Mouse (Mus musculus) stomach, postnatal 0 days (tissue): Measurements from ENCODE around the gene Clca4a. TPM values are rescaled to one million over a fixed set of nuclear protein-coding genes. Genes with fewer than 3 reads are reported as not detected.
A peak's percentile ranks its signal among the peaks of the same experiment; 100 is the strongest.

ENCODE experiments used
- ATAC-seq: fragments of 200-750 bp; cut with Nextera tagmentation; 2 replicates; pipeline ENCODE4 v1.8.0; 2017; ENCODE audit not compliant: low FRiP score, low TSS enrichment
- DNase-seq: peaks from one replicate; pipeline ENCODE4 v3.0.0-alpha.2; 2016; ENCODE audit warnings: low spot score
- H3K27ac ChIP-seq: fragments of 300-500 bp; sonication (generic); replicated peaks from 2 replicates; pipeline ENCODE4 v1.5.1; 2014; ENCODE audit warnings: mild to moderate bottlenecking, control low read depth
- H3K27me3 ChIP-seq: fragments of 300-500 bp; sonication (generic); 2 replicates; pipeline ENCODE4 v1.6.1; 2014; ENCODE audit warnings: low read length; ENCODE audit not compliant: control insufficient read depth, insufficient read depth
- H3K36me3 ChIP-seq: fragments of 300-500 bp; sonication (generic); 2 replicates; pipeline ENCODE4 v1.6.1; 2014; ENCODE audit warnings: low read length, mixed read lengths; ENCODE audit not compliant: control insufficient read depth, insufficient read depth
- H3K4me1 ChIP-seq: fragments of 300-500 bp; sonication (generic); replicated peaks from 2 replicates; pipeline ENCODE4 v1.6.1; 2014; ENCODE audit warnings: antibody characterized with exemption; ENCODE audit not compliant: control insufficient read depth, insufficient read depth
- H3K4me2 ChIP-seq: fragments of 300-500 bp; sonication (generic); replicated peaks from 2 replicates; pipeline ENCODE4 v1.6.1; 2014; ENCODE audit warnings: low read depth, mild to moderate bottlenecking, control low read depth, moderate library complexity
- H3K4me3 ChIP-seq: fragments of 300-500 bp; sonication (generic); 2 replicates; pipeline ENCODE4 v1.5.1; 2014; ENCODE audit warnings: low read depth, low read length, control low read depth
- H3K9ac ChIP-seq: fragments of 300-500 bp; sonication (generic); 2 replicates; pipeline ENCODE4 v1.6.1; 2014; ENCODE audit warnings: mild to moderate bottlenecking, low read length, control low read depth, mixed read lengths
- H3K9me3 ChIP-seq: fragments of 300-500 bp; sonication (generic); 2 replicates; pipeline ENCODE4 v1.6.1; 2016; ENCODE audit warnings: low read length; ENCODE audit not compliant: control insufficient read depth
- CTCF ChIP-seq: IDR thresholded peaks from 2 replicates; pipeline ENCODE4 v1.5.1; 2016; ENCODE audit warnings: antibody characterized with exemption, low read depth, mild to moderate bottlenecking, moderate library complexity
- EP300 ChIP-seq: optimal IDR thresholded peaks from 2 replicates; pipeline ENCODE3; 2016; ENCODE audit warnings: antibody characterized with exemption
- WGBS: fragments of 180-500 bp; shearing (Covaris S2); extraction: QIAGEN DNeasy Blood & Tissue Kit; methylation state at CpG from one replicate; pipeline ENCODE4 v1.1.7; 2014; 5-methylcytosine and 5-hydroxymethylcytosine counted together
- polyA plus RNA-seq: library from polyadenylated mRNA; unstranded; fragments of >200 nt; fragmentation: Nextera tagmentation; extraction: Ambion mirVana; gene quantifications from 2 replicates; pipeline ENCODE4 v1.2.1, GENCODE M21; 2015

The Clca4a gene
- polyA plus RNA-seq = 0.06 and 0.07 TPM in 2 replicates

DNA sequence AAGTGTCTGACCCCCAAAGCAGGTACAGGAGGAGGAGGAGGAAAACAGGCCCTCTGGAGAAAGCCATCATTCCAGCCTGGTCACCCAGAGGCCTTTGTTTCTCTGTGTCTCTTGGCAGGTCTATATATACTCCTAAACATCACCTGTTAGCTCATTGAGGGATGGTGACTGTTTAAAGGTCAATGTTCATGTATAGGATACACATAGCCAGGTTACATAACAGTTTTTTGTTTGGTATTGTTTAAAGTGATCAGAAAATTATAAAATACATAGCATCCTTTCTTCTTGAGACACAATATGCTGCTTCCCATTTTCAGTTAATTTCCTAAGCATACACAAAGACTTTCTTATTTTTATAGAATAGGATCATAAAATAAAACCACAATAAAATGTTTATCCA, at the start of gene Clca4a:
TSS of gene Clca4a (minus strand) at position 101 of the 400 bp plus-strand sequence.
- Histone ChIP-seq H3K27ac (no peak within 1 kb of the TSS), H3K4me2 (no peak within 1 kb of the TSS), H3K4me3 (no peak within 1 kb of the TSS), H3K27me3 (no peaks in the 10 kb centered on the region), H3K9ac (no peak within 1 kb of the TSS), H3K4me1 (no peaks in the 10 kb centered on the region), H3K9me3 (no peaks in the 10 kb centered on the region), H3K36me3 (no peaks in the 10 kb centered on the region)
- DNase-seq (no peak), ATAC-seq (no peak)
- no peak for TF ChIP-seq CTCF
- TF ChIP-seq EP300 = no peak

DNA sequence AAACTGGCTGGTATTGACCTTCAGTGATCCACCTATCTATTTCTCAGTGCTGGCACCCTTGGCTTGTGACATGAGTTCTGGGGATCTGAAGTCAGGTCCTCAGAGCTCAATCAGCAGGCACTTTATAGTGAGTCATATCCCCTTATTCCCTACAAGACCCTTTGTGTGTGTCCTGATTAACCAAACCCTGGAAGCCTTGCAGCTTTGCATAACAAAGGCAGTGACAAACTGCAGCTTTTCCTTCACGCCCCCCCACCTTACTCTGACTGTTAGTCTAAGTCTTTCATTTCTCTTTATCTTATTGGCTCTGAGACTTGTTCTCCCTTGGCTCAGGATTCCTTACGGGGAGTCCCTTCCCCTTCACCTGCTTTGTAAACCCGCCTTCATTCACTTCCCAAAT, 43.0 kb upstream of the Clca4a start:
- 65% methylated on average over 3 of the region's 3 CpGs for WGBS
- no peaks in the 10 kb centered on the region for H3K27me3 ChIP-seq
- H3K4me1 ChIP-seq = no peaks in the 10 kb centered on the region
- TF ChIP-seq EP300 = no peak
- no peak for TF ChIP-seq CTCF
- H3K36me3 ChIP-seq = no peaks in the 10 kb centered on the region
- no peaks in the 10 kb centered on the region for H3K9me3 ChIP-seq
- no peak overlapping the region for H3K27ac ChIP-seq
- no peak overlapping the region for H3K4me3 ChIP-seq
- no peak for ATAC-seq
- H3K9ac ChIP-seq = no peak overlapping the region
- H3K4me2 ChIP-seq = no peak overlapping the region
- DNase-seq = no peak

- ATAC-seq (no peak), DNase-seq (no peak)
- Histone ChIP-seq H3K27ac (no peak overlapping the region), H3K4me2 (no peak overlapping the region), H3K36me3 (no peaks in the 10 kb centered on the region), H3K4me3 (no peak overlapping the region), H3K9ac (no peak overlapping the region), H3K4me1 (no peaks in the 10 kb centered on the region), H3K9me3 (no peaks in the 10 kb centered on the region), H3K27me3 (no peaks in the 10 kb centered on the region)
- TF ChIP-seq EP300 (no peak), CTCF (peak; percentile 68)
- WGBS = 30% methylated on average over 5 of the region's 5 CpGs
These were observed 29.6 kb upstream of the Clca4a start for GRCm38 (mm10) chr3:145004422-145004821.

DNA sequence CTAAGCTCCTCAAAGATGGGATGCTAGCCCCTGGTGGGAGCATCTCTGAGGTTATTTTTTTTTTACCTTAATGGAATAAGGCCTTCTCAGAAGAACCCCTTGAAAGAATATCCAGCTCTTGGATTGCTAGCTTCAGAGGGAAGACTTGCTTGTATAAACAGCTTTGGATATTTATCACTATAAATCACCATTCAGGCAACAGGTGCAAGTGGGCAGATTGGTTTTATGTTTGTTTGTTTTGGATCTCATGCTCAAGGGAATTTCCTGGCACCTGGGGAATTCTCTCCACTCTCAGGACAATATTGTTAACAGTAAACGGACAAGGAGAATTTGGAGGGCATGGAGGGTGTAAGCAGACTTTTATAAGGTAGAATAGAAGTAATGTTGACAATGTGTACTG, 26.1 kb upstream of the Clca4a start:
- 21% methylated on average over 1 of the region's 1 CpGs for WGBS
- no peak for ATAC-seq
- Histone ChIP-seq H3K9ac (no peak overlapping the region), H3K4me2 (no peak overlapping the region), H3K27ac (no peak overlapping the region), H3K4me1 (no peaks in the 10 kb centered on the region), H3K27me3 (no peaks in the 10 kb centered on the region), H3K36me3 (no peaks in the 10 kb centered on the region), H3K4me3 (no peak overlapping the region), H3K9me3 (no peaks in the 10 kb centered on the region)
- no peak for DNase-seq
- TF ChIP-seq EP300 (no peak), CTCF (no peak)

- Histone ChIP-seq H3K27ac (no peak overlapping the region), H3K4me1 (no peaks in the 10 kb centered on the region), H3K4me3 (no peak overlapping the region), H3K27me3 (no peaks in the 10 kb centered on the region), H3K9me3 (no peaks in the 10 kb centered on the region), H3K9ac (no peak overlapping the region), H3K4me2 (no peak overlapping the region), H3K36me3 (no peaks in the 10 kb centered on the region)
- ATAC-seq (no peak), DNase-seq (no peak)
- WGBS = 78% methylated on average over 5 of the region's 5 CpGs
- no peak for TF ChIP-seq EP300
- TF ChIP-seq CTCF = no peak
These were observed 18.2 kb upstream of the Clca4a start for GRCm38 (mm10) chr3:144993055-144993454.

- H3K4me3 ChIP-seq = no peak overlapping the region
- no peak for ATAC-seq
- TF ChIP-seq EP300 = no peak
- no peak for TF ChIP-seq CTCF
These were observed 17.8 kb upstream of the Clca4a start for GRCm38 (mm10) chr3:144992618-144993017.

More at GRCm38 (mm10) chr3:144992618-144993017, 17.8 kb upstream of the Clca4a start:
- no peak overlapping the region for H3K9ac ChIP-seq
- H3K27ac ChIP-seq = no peak overlapping the region
- H3K9me3 ChIP-seq = no peaks in the 10 kb centered on the region
- no peaks in the 10 kb centered on the region for H3K36me3 ChIP-seq
- no peaks in the 10 kb centered on the region for H3K4me1 ChIP-seq
- no peak for DNase-seq
- no peak overlapping the region for H3K4me2 ChIP-seq
- no peaks in the 10 kb centered on the region for H3K27me3 ChIP-seq
